Mouse (Mus musculus) kidney, embryonic 14.5 days (tissue): ENCODE data around the gene Frmd5. TPM values are rescaled to one million over a fixed set of nuclear protein-coding genes. Genes with fewer than 3 reads are reported as not detected.
A peak's percentile ranks its signal among the peaks of the same experiment; 100 is the strongest.

Source experiments
- ATAC-seq: fragments of 200-750 bp; cut with Nextera tagmentation; 2 replicates; pipeline ENCODE4 v1.8.0; 2017; ENCODE audit warnings: moderate number of reproducible peaks, mild to moderate bottlenecking, moderate TSS enrichment, moderate library complexity; ENCODE audit not compliant: low FRiP score, low TSS enrichment
- H3K27ac ChIP-seq: fragments of 300-500 bp; sonication (generic); 2 replicates; pipeline ENCODE4 v1.5.1; 2014; ENCODE audit warnings: low read depth, mild to moderate bottlenecking, low read length, moderate library complexity, mixed read lengths
- H3K27me3 ChIP-seq: fragments of 300-500 bp; sonication (generic); 2 replicates; pipeline ENCODE4 v1.6.1; 2014; ENCODE audit warnings: mild to moderate bottlenecking, low read length; ENCODE audit not compliant: control insufficient read depth, insufficient read depth
- H3K36me3 ChIP-seq: fragments of 300-500 bp; sonication (generic); 2 replicates; pipeline ENCODE4 v1.6.1; 2014; ENCODE audit warnings: low read length, mixed read lengths; ENCODE audit not compliant: control insufficient read depth, insufficient read depth
- H3K4me1 ChIP-seq: fragments of 300-500 bp; sonication (generic); 2 replicates; pipeline ENCODE4 v1.6.1; 2014; ENCODE audit warnings: low read length, mixed read lengths; ENCODE audit not compliant: control insufficient read depth, insufficient read depth
- H3K4me2 ChIP-seq: fragments of 300-500 bp; sonication (generic); replicated peaks from 2 replicates; pipeline ENCODE4 v1.6.1; 2014; ENCODE audit warnings: low read depth, mild to moderate bottlenecking, low read length
- H3K4me3 ChIP-seq: fragments of 300-500 bp; sonication (generic); 2 replicates; pipeline ENCODE4 v1.5.1; 2014; ENCODE audit warnings: mild to moderate bottlenecking, low read length
- H3K9ac ChIP-seq: fragments of 300-500 bp; sonication (generic); 2 replicates; pipeline ENCODE4 v1.6.1; 2014; ENCODE audit warnings: low read depth, mild to moderate bottlenecking, low read length, moderate library complexity
- H3K9me3 ChIP-seq: fragments of 300-500 bp; sonication (generic); 2 replicates; pipeline ENCODE4 v1.6.1; 2016; ENCODE audit warnings: low read length; ENCODE audit not compliant: control insufficient read depth
- WGBS: fragments of 180-500 bp; shearing (Covaris S2); extraction: QIAGEN DNeasy Blood & Tissue Kit; methylation state at CpG from one replicate; pipeline ENCODE4 v1.1.7; 2014; 5-methylcytosine and 5-hydroxymethylcytosine counted together
- polyA plus RNA-seq: library from polyadenylated mRNA; unstranded; fragments of >200 nt; fragmentation: Nextera tagmentation; extraction: Ambion mirVana; gene quantifications from 2 replicates; pipeline ENCODE4 v1.2.1, GENCODE M21; 2014

Frmd5 gene
- polyA plus RNA-seq, 1 experiment from 2014 or later, result 2.8 TPM

DNA sequence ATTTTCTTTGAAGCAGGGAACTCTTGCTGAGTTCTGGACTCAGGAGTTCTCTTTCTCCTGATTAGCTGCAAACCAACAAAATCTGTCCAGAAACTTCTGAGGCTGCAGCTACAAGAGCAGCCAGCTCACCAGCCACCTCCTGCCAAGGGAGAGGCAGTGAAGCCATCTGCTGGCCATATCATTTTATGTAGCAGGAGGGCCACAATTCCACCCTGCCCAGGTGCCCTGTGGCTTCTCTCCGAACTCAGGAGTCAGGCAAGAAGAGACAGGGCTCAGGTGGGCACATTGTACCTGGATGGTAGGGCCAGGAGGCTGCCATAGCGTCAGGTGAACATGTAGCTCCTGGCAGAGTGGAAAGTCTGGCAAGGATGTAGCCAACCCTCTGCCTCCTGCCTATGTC is 210.3 kb downstream of the Frmd5 start:
- 73% methylated on average over 2 of the region's 2 CpGs for WGBS
- no peak overlapping the region for H3K4me2 ChIP-seq
- no peak for ATAC-seq
- no peak overlapping the region for H3K9ac ChIP-seq
- no peaks in the 10 kb centered on the region for H3K36me3 ChIP-seq
- H3K4me1 ChIP-seq, result 0 out of 2 replicates have a peak, but pooled peaks cover 6% of the 10 kb centered on the region
- no peaks in the 10 kb centered on the region for H3K27me3 ChIP-seq
- no peak overlapping the region for H3K27ac ChIP-seq
- H3K4me3 ChIP-seq, result no peak overlapping the region
- no peaks in the 10 kb centered on the region for H3K9me3 ChIP-seq

DNA sequence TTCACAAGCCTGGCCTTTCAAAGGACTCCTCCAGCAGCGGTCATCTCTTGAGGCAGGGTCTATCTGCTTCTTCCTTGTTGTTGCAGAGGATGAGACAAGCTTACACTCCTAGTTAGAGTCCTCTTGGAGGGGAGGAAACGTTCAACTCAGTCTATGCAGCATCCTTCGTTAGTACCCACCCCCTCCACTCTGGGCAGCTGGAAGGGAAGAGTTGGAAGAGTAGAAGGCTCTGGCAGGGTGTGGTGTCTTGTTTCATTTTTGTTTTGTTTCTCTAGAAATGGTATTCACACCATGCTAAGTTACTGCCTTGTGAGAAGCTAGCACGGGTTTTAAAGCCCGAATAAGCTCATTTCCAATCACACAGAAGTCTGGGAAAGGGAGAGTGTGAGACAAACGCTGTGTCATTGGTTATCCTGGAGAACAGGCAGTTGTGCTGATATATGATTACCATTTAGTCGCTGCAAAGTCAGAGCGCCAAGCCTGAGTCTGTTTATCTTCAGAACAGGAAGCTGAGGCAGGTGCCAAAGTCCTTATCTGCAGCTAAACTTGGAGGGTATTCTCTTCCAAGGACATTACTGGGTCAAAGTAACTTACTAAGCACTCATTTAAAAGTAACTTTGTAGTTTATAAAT is 212.1 kb downstream of the Frmd5 start:
- 0 out of 2 replicates have a peak, but pooled peaks cover 6% of the 10 kb centered on the region for H3K4me1 ChIP-seq
- H3K27ac ChIP-seq, result 0 out of 2 replicates have a peak overlapping the region, but pooled peaks have one; percentile 6
- 25% methylated on average over 8 of the region's 8 CpGs for WGBS
- no peaks in the 10 kb centered on the region for H3K36me3 ChIP-seq
- no peaks in the 10 kb centered on the region for H3K9me3 ChIP-seq
- no peaks in the 10 kb centered on the region for H3K27me3 ChIP-seq
- no peak overlapping the region for H3K9ac ChIP-seq
- H3K4me2 ChIP-seq, result no peak overlapping the region
- no peak overlapping the region for H3K4me3 ChIP-seq
- ATAC-seq, result no peak

DNA sequence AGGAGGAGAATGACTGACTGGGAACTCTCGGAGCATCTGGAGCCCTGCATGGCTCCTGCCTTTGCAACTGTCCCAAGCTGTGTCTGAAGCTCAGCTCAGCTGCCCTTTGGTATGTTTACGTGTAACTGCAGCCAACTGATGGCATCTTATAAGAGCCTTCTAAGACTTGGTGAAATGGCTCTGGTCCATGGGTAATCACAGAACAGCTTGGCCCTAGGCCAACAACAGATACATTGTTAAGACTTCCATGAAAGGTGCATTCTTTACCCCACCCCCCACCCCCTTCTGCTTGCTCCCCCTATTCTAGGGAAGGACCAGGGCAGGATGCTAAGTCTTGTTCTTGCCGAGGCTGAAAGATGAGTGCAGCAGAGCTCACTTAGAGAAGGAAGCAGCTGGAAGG is 212.8 kb downstream of the Frmd5 start:
- no peak overlapping the region for H3K27ac ChIP-seq
- 0 out of 2 replicates have a peak, but pooled peaks cover 6% of the 10 kb centered on the region for H3K4me1 ChIP-seq
- no peak overlapping the region for H3K9ac ChIP-seq
- no peak overlapping the region for H3K4me2 ChIP-seq
- WGBS, result 63% methylated on average over 3 of the region's 3 CpGs
- no peaks in the 10 kb centered on the region for H3K27me3 ChIP-seq
- H3K4me3 ChIP-seq, result no peak overlapping the region
- ATAC-seq, result no peak
- H3K9me3 ChIP-seq, result no peaks in the 10 kb centered on the region
- no peaks in the 10 kb centered on the region for H3K36me3 ChIP-seq

DNA sequence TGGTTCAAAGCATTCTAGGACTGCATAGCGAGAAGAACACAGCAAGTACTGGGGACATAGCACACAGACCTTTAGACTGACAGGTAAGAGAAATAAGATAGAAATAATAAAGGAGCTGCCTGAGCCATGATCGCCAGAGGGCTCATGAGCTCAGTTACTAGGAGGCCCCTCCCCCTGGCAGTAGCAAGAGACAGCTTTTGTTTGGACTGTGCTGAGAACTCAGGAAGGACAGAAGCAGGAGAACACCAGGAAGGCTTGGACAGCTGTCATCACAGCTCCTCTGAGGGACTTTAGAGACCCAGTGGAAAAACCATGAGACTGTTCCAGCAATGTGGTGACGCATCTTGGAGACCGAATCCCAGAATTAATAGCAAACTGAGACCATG is 218.6 kb downstream of the Frmd5 start:
- H3K4me1 ChIP-seq, result peaks cover 11% of the 10 kb centered on the region; the same call in 1 of the 2 replicates
- 43% methylated on average over 4 of the region's 4 CpGs for WGBS
- no peaks in the 10 kb centered on the region for H3K27me3 ChIP-seq
- no peak overlapping the region for H3K9ac ChIP-seq
- H3K4me2 ChIP-seq, result peak overlapping the region; percentile 5; the same call in 1 of the 2 replicates
- H3K9me3 ChIP-seq, result no peaks in the 10 kb centered on the region
- no peak overlapping the region for H3K4me3 ChIP-seq
- no peaks in the 10 kb centered on the region for H3K36me3 ChIP-seq
- peak; percentile 50; the same call in 1 of the 2 replicates for ATAC-seq
- peak overlapping the region; percentile 14; the same call in 1 of the 2 replicates for H3K27ac ChIP-seq

DNA sequence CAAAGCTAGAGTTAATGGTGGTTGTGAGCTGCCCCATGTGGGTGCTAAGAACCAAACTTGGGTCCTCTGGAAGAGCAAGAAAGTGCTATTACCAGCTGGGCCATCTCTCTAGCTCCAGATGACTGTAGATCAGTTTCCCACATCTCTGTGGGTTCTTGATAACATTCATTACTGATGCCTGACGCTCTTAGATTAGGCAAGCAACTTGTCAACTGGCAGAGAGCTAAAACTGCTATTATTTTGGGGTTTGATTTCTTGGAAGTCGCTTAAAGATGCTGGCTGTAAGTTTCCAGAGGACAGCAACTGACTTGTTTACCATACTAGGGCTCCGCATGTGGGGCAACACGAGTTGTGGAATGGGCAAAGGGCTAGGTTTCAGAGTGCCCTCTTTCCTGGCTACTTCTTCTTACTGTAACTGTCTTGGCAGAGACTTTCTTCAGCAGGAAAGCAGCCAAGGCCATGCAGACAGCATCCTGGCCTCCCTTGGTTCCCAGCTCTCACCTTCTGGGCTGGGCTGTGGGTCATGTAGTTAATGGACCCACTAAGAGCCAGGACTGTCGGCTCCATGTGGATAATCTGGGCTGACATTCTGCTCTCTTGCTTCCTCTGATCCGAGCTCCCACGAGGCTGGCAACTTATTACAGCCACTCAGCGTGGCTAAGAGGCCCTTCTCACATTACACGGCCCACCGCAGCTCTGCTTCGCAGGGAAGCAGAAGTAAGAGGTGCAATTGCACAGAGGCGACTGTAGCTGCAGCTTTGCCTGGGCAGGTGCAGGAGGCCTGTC is 219.2 kb downstream of the Frmd5 start:
- ATAC-seq, result peak; percentile 67
- Histone ChIP-seq H3K4me3 (no peak overlapping the region), H3K4me1 (peaks cover 11% of the 10 kb centered on the region; the same call in 1 of the 2 replicates), H3K9me3 (no peaks in the 10 kb centered on the region), H3K4me2 (peak overlapping the region; percentile 5; the same call in 1 of the 2 replicates), H3K9ac (no peak overlapping the region), H3K36me3 (no peaks in the 10 kb centered on the region), H3K27ac (no peak overlapping the region; the same call in 1 of the 2 replicates), H3K27me3 (no peaks in the 10 kb centered on the region)
- WGBS, result 29% methylated on average over 12 of the region's 12 CpGs

DNA sequence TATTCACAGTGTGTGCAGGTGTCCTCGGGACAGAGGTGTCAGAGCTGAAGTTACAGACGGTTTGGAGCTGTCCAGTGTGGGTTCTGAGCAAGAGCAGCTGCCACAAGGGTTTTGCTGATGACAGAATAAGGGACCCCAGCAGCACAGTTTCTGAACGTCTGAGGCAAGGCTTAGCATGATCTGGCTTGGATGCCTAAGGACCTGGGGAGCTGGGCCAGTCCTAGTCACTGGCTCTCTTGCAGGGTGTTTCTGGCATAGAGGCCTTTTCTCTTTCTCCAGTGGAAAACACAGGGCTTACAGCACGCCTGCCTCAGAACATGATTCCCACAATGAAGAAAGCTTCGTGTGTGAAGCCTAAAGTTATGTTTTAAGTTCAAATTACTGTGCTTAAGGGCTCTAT is 222.2 kb downstream of the Frmd5 start:
- Histone ChIP-seq H3K36me3 (no peaks in the 10 kb centered on the region), H3K9me3 (no peaks in the 10 kb centered on the region), H3K4me1 (peaks cover 11% of the 10 kb centered on the region; the same call in 1 of the 2 replicates), H3K4me3 (no peak overlapping the region), H3K9ac (no peak overlapping the region), H3K4me2 (no peak overlapping the region), H3K27ac (no peak overlapping the region), H3K27me3 (no peaks in the 10 kb centered on the region)
- no peak for ATAC-seq
- 41% methylated on average over 5 of the region's 5 CpGs for WGBS

DNA sequence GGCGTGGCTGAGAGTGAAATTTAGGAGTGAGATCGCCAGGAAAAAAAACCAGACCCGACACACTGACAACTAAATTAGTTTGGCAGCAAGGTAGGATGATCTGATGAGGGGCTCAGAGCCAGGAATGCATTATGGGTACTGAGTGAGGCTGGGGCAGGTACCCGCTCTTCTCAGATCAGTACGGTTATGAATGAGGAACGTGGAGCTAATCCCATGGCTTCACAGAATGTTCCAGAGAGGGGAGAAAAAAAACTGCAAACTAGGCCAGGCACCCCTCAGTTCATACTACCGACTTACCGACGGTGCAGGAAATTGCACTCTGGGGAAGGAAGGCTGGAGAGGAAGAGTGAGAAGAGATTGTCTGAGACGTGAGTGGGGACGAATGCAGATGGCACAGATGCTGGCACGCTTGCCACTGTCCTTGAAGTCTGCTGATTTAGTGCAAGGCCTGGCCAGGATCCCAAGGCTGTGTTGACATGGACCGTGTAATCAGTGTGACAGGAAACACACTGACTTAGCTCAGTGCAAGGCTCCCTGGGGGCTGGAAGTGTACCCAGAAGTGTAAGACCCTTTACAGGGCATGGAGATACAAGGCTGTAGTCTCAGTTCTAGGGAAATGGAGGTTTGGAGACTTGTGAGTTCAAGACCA is 223.3 kb downstream of the Frmd5 start:
- no peak for ATAC-seq
- Histone ChIP-seq H3K36me3 (no peaks in the 10 kb centered on the region), H3K4me2 (no peak overlapping the region), H3K27ac (no peak overlapping the region), H3K4me1 (peaks cover 9% of the 10 kb centered on the region; the same call in 1 of the 2 replicates), H3K27me3 (no peaks in the 10 kb centered on the region), H3K4me3 (no peak overlapping the region), H3K9me3 (no peaks in the 10 kb centered on the region), H3K9ac (no peak overlapping the region)
- 67% methylated on average over 13 of the region's 13 CpGs for WGBS

DNA sequence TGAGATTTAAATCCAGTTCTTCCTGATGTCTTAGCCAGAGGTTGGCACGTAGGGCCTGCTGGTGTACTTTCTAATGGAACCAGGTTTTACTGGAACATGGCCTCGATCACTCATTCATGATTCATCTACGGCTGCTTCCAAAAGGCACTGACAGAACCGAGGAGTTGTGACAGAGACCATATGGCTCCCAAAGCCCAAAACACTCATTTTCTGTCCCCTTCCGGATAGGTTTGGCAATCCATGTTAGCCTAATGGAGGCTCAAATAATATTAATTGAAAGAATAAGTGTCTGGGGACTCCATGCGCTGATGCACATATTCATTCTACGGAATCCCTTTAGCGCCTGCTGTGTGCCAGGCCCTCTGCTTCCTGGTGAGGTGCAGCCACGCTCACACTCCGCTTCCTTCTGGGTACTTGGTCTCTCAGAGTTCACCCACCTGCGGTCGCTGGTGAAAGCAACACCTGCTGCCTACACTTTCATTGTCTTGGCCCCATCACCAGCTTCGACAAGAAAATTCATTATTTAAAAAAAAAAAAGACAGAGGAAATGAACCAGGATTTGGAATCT is 224.0 kb downstream of the Frmd5 start:
- no peak overlapping the region for H3K4me2 ChIP-seq
- no peak for ATAC-seq
- H3K9me3 ChIP-seq, result no peaks in the 10 kb centered on the region
- no peak overlapping the region for H3K9ac ChIP-seq
- no peaks in the 10 kb centered on the region for H3K36me3 ChIP-seq
- H3K4me1 ChIP-seq, result peaks cover 2% of the 10 kb centered on the region; the same call in 1 of the 2 replicates
- no peaks in the 10 kb centered on the region for H3K27me3 ChIP-seq
- H3K27ac ChIP-seq, result no peak overlapping the region
- H3K4me3 ChIP-seq, result no peak overlapping the region
- WGBS, result 86% methylated on average over 13 of the region's 13 CpGs
